Mouse (Mus musculus) megakaryocyte progenitor cell, adult 5-6 weeks (primary cell): ENCODE measurements around the gene Gtf2h5. TPM values are rescaled to one million over a fixed set of nuclear protein-coding genes. Genes with fewer than 3 reads are reported as not detected.

ENCODE experiments used
- ATAC-seq: replicated peaks from 2 replicates; pipeline ENCODE4 v1.8.0; 2016; ENCODE audit warnings: mild to moderate bottlenecking, moderate TSS enrichment, inconsistent platforms; ENCODE audit not compliant: poor library complexity
- total RNA-seq, 2 experiments: library from RNA; stranded (forward) in 1 of 2; stranded (reverse) in 1 of 2; fragments of 157-497, 149-512 nt in 1 of 2; fragments of 200-1000 nt in 1 of 2; gene quantifications; 2 replicates each; pipeline versions ENCODE4 v1.2.3 to v1.2.4; 2015 to 2017

Gene Gtf2h5
- total RNA-seq, 2 experiments from 2014 or later, result 80.9 to 84.0 TPM

GRCm38 (mm10) chr17:6108175-6108574 lies 28.6 kb downstream of the Gtf2h5 start:
- ATAC-seq, result no peak

DNA sequence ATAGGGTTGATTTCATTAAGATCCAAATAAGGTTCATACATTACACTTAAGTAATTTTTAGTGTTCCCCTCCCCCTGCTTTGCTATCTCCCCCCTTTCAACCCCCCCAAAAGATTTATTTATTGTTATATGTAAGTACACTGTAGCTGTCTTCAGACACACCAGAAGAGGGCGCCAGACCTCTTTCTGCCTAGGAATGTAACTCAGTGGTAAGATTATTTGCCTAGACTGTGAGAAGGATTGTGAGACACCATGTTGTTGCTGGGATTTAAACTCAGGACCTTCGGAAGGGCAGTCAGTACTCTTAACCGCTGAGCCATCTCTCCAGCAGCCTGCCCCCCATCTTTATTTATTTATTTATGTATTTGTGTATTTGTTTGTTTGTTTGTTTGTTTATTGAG lies 31.4 kb downstream of the Gtf2h5 start:
- ATAC-seq, result no peak

DNA sequence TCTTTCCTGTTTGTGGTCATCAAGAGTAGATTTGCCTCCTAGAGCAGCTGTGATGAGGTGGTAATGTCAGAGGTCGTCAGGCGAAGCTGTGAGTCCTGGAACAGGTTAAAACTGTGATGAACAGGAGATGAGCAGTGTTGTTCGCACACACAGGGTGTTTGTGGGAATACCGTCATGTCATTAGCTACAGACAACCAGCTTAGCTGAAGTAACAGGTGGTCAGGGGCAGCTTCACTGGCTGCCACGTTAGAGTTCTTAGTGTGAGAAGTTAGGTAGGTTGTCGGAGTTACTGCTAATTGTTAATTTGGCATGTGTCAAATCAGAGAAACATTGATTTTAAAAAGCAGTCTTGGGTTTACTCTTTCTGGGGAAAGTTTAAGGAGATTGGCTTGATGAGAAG lies 34.1 kb downstream of the Gtf2h5 start:
- no peak for ATAC-seq

- no peak for ATAC-seq
Observed at GRCm38 (mm10) chr17:6115085-6115484, 35.5 kb downstream of the Gtf2h5 start.

DNA sequence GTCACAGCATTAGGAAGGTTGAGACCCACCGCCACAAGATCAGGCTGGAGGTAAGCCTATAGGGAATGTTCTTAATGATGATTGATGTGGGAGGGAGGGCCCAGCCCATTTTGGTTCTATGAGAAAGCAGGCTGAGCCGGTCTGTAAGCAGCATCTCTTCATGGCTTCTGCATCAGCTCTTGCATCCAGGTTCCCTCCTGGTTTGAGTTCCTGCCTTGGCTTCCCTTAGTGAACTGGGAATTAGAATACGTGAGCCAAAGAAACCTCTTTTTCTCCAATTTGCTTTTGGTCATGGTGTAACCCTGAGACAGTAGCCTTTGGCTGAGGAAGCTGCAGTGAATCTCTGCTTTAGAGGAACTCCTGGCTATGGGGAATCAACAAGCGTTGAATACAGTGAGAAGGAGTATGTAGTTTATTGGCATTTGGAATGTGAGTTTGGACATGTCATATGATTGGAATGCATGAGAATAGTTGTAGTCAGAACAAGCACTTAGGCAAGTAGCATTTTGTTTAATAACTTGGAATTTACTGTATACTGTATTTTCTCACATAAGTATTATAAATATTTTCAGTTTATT lies 37.7 kb downstream of the Gtf2h5 start:
- ATAC-seq, result no peak

- ATAC-seq, result no peak
Observed at GRCm38 (mm10) chr17:6117917-6118316, 38.3 kb downstream of the Gtf2h5 start.

DNA sequence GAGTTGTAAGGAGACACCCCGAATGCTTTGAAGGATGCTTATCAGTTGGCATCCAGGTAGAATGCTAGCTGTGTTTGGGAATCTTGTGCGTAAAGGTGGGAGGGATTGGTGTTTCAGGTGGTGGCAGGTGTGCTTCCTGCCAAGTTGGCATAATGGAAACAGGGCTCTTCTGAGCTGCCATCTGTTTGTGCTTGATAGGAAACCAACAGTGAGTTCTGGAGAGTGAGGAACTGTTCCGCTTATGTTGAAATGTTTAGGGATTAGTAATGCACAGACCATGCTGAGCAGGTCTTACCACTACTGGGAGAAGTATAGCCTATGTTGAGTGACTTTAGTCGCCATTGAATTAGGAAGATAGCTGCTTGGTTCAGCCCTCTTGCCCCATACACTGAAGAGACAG lies 39.3 kb downstream of the Gtf2h5 start:
- ATAC-seq, result no peak

DNA sequence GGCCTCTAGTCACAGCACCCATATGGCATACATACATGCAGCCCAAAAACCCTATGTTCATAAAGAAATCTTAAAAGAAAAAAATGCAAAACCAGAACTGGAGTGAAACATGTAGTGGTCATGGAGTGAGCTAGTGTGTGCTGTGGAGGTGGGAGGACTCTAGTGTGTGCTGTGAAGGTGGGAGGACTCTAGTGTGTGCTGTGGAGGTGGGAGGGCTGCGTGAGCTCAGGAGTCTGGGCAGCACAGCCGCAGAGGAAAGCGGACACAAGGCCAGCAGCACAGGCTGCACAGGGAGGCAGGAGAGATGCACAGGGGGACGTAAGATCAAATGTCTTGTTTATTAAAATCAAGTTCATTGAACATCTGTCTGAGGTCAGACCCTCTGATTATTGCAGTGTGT lies 44.2 kb downstream of the Gtf2h5 start:
- no peak for ATAC-seq

- no peak for ATAC-seq
Observed at GRCm38 (mm10) chr17:6125441-6125840, 45.9 kb downstream of the Gtf2h5 start.

- ATAC-seq, result no peak
Observed at GRCm38 (mm10) chr17:6128039-6128438, 48.5 kb downstream of the Gtf2h5 start.

DNA sequence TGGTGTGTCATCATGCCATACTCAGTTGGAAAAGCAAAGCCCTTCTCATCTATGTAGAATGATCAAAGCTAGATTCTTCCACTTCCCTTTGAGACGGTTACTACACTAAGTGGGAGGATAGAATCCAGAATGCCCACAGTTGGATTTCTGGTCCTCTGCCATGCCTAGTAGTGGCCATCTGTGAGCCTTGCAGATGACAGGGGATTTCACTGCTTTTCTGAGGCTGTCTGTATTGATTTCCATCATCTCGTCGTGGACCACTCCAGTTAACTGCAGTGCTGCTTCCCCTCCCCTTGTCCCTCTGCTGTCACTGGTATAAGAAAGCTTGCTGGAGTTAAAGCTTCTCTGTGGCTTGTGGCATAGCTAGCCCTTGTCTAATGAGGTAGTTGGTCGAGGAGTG lies 49.8 kb downstream of the Gtf2h5 start:
- no peak for ATAC-seq

- ATAC-seq, result no peak
Observed at GRCm38 (mm10) chr17:6131083-6131482, 51.5 kb downstream of the Gtf2h5 start.

Other genes with a start within 250 kb of the Gtf2h5 start
- gene Snx9, start 238.5 kb upstream of the Gtf2h5 start, total RNA-seq (2015), result 50.4 and 52.7 TPM in 2 replicates
- 31.3 and 35.4 TPM in 2 replicates for gene Snx9, start 238.5 kb upstream of the Gtf2h5 start, total RNA-seq (2017)
- gene Synj2, start 138.5 kb upstream of the Gtf2h5 start, total RNA-seq (2015), result 7.5 and 8.3 TPM in 2 replicates
- 9.8 and 11.0 TPM in 2 replicates for gene Synj2, start 138.5 kb upstream of the Gtf2h5 start, total RNA-seq (2017)
- gene Serac1, start within 50 bp of the Gtf2h5 start, total RNA-seq (2015), result 2.2 and 2.5 TPM in 2 replicates
- gene Serac1, start within 50 bp of the Gtf2h5 start, total RNA-seq (2017), result 4.7 and 5.4 TPM in 2 replicates
- gene Tulp4, start 26.7 kb downstream of the Gtf2h5 start, total RNA-seq (2015), result 0.59 and 0.81 TPM in 2 replicates
- gene Tulp4, start 26.7 kb downstream of the Gtf2h5 start, total RNA-seq (2017), result 8.5 and 10.5 TPM in 2 replicates
- 4.4 and 8.0 TPM in 2 replicates for gene Tmem181a, start 177.1 kb downstream of the Gtf2h5 start, total RNA-seq (2015)
- gene Tmem181a, start 177.1 kb downstream of the Gtf2h5 start, total RNA-seq (2017), result 8.3 and 8.4 TPM in 2 replicates
- gene Dynlt1a, start 237.7 kb downstream of the Gtf2h5 start, total RNA-seq (2015), result 9.2 and 11.3 TPM in 2 replicates
- gene Dynlt1a, start 237.7 kb downstream of the Gtf2h5 start, total RNA-seq (2017), result 6.0 and 8.1 TPM in 2 replicates